In the genomic region with DNA sequence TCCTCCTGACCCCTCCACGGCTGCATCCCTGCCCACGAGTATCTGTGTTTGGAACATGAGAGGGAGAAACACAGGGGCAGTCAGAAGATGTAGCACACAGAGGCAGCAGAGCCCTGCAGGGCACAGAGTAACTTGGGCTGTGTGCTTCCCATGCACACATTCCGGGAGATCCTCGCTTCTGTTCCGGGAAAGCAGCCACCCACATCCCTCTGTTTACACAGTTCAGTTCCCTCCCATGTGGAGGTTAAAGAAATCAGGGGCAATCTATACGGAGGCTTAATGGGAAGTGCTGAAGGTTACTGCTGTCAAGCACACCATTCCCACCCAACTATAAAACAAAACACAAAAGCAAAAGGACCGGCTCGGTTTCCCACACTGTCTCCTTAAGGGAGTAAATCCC, we compare ENCODE assay signal across 17 mouse cellular contexts.
A peak's percentile ranks its signal among the peaks of the same experiment; 100 is the strongest.
DNase-seq lines count a peak whose midpoint lies in the region; ATAC-seq and TF ChIP-seq lines count a peak whose summit lies in the region.
"Had no signal": no experiment of that assay in that cellular context is flagged by ENCODE, and none has a peak within 500 bp of the region (broad histone marks: within the 10 kb centered on the region; RNA-seq: fewer than 3 reads in every experiment).

No protein-coding gene starts in this region.

- H3K27ac ChIP-seq in heart, embryonic 13.5 days (replicated peaks), result peak overlapping the region; percentile 63
- H3K27ac ChIP-seq in lung, embryonic 14.5 days (ENCODE audit: low read depth), result no peak overlapping the region
- peak overlapping the region; percentile 40; the same call in 1 of the 2 replicates for H3K27ac ChIP-seq in forebrain, embryonic 15.5 days (replicated peaks)
- H3K27ac ChIP-seq in midbrain, embryonic 16.5 days (ENCODE audit: low read length), result peak overlapping the region; percentile 71
- H3K27ac ChIP-seq: embryonic facial prominence, embryonic 13.5 days had no signal

- no peaks in the 10 kb centered on the region for H3K9me3 ChIP-seq in heart, embryonic 13.5 days
- no peaks in the 10 kb centered on the region for H3K9me3 ChIP-seq in lung, embryonic 14.5 days (ENCODE audit: low read depth, low read length)
- H3K9me3 ChIP-seq in forebrain, embryonic 15.5 days, result no peaks in the 10 kb centered on the region
- H3K9me3 ChIP-seq in midbrain, embryonic 16.5 days (replicated peaks; ENCODE audit: control insufficient read depth, low read length, poor library complexity, severe bottlenecking), result no peaks in the 10 kb centered on the region
- H3K9me3 ChIP-seq: embryonic facial prominence, embryonic 13.5 days had no signal

- H3K4me2 ChIP-seq in heart, embryonic 13.5 days, result no peak overlapping the region
- H3K4me2 ChIP-seq in lung, embryonic 14.5 days, result no peak overlapping the region
- no peak overlapping the region for H3K4me2 ChIP-seq in forebrain, embryonic 15.5 days (replicated peaks)
- no peak overlapping the region for H3K4me2 ChIP-seq in midbrain, embryonic 16.5 days (ENCODE audit: low read length)
- H3K4me2 ChIP-seq: embryonic facial prominence, embryonic 13.5 days had no signal

- WGBS in heart, embryonic 13.5 days, result 21% methylated on average over 8 of the region's 8 CpGs
- whole genome bisulfite sequencing in lung, embryonic 14.5 days, result 10% methylated on average over 8 of the region's 8 CpGs
- 34% methylated on average over 8 of the region's 8 CpGs for WGBS in forebrain, embryonic 15.5 days
- 32% methylated on average over 8 of the region's 8 CpGs for WGBS in midbrain, embryonic 16.5 days

- H3K4me1 ChIP-seq in heart, embryonic 13.5 days, result peaks cover 49% of the 10 kb centered on the region
- no peaks in the 10 kb centered on the region for H3K4me1 ChIP-seq in lung, embryonic 14.5 days (ENCODE audit: insufficient read depth)
- H3K4me1 ChIP-seq in forebrain, embryonic 15.5 days, result peaks cover 48% of the 10 kb centered on the region
- H3K4me1 ChIP-seq in midbrain, embryonic 16.5 days (ENCODE audit: control insufficient read depth, insufficient read depth, low read length), result peaks cover 15% of the 10 kb centered on the region

- no peaks in the 10 kb centered on the region for H3K27me3 ChIP-seq in heart, embryonic 13.5 days (replicated peaks)
- no peaks in the 10 kb centered on the region for H3K27me3 ChIP-seq in lung, embryonic 14.5 days (ENCODE audit: insufficient read depth, low read length)
- H3K27me3 ChIP-seq in forebrain, embryonic 15.5 days, result no peaks in the 10 kb centered on the region
- H3K27me3 ChIP-seq in midbrain, embryonic 16.5 days (ENCODE audit: control insufficient read depth, insufficient read depth, low read depth, low read length), result no peaks in the 10 kb centered on the region
- H3K27me3 ChIP-seq: embryonic facial prominence, embryonic 13.5 days; Patski had no signal

- H3K9ac ChIP-seq in heart, embryonic 13.5 days, result peak overlapping the region; percentile 20; the same call in 1 of the 2 replicates
- no peak overlapping the region for H3K9ac ChIP-seq in lung, embryonic 14.5 days
- H3K9ac ChIP-seq in forebrain, embryonic 15.5 days (replicated peaks), result no peak overlapping the region
- H3K9ac ChIP-seq in midbrain, embryonic 16.5 days (ENCODE audit: low read depth, low read length), result no peak overlapping the region; the same call in 1 of the 2 replicates
- H3K9ac ChIP-seq: embryonic facial prominence, embryonic 13.5 days had no signal

- no peak overlapping the region for H3K4me3 ChIP-seq in heart, embryonic 13.5 days
- H3K4me3 ChIP-seq in lung, embryonic 14.5 days (ENCODE audit: low read depth, low read length), result no peak overlapping the region
- no peak overlapping the region for H3K4me3 ChIP-seq in forebrain, embryonic 15.5 days
- no peak overlapping the region for H3K4me3 ChIP-seq in midbrain, embryonic 16.5 days (ENCODE audit: low read depth, low read length)
- H3K4me3 ChIP-seq: embryonic facial prominence, embryonic 13.5 days; myocyte had no signal

- no peak for ATAC-seq in heart, embryonic 13.5 days (ENCODE audit: extremely low read depth, insufficient number of reproducible peaks, low FRiP score, low TSS enrichment)
- ATAC-seq in lung, embryonic 14.5 days (ENCODE audit: insufficient read depth), result peak; percentile 69
- no peak for ATAC-seq in forebrain, embryonic 15.5 days (replicated peaks)
- ATAC-seq in midbrain, embryonic 16.5 days, result peak; percentile 22; the same call in 1 of the 2 replicates
- ATAC-seq: Patski had no signal

- TF ChIP-seq CTCF in lung, embryonic 14.5 days (IDR thresholded peaks at IDR 0.05; ENCODE audit: low read depth), result no peak

- H3K36me3 ChIP-seq in heart, embryonic 13.5 days, result no peaks in the 10 kb centered on the region
- H3K36me3 ChIP-seq in lung, embryonic 14.5 days (ENCODE audit: insufficient read depth), result no peaks in the 10 kb centered on the region
- H3K36me3 ChIP-seq in forebrain, embryonic 15.5 days, result no peaks in the 10 kb centered on the region
- no peaks in the 10 kb centered on the region for H3K36me3 ChIP-seq in midbrain, embryonic 16.5 days (ENCODE audit: control insufficient read depth, insufficient read depth, low read length)
- H3K36me3 ChIP-seq: embryonic facial prominence, embryonic 13.5 days had no signal

- DNase-seq in heart, adult 18-20 months, result no peak
- DNase-seq in lung, embryonic 14.5 days, result peak; percentile 53
- no peak for DNase-seq in lung, postnatal 4 days
- no peak for DNase-seq in frontal cortex, postnatal 14 days (ENCODE audit: low spot score in 2 of 2)
- DNase-seq in right cerebral cortex, postnatal 14 days, result no peak
- DNase-seq: adrenal gland, postnatal 25 days; cerebellum, adult 8-10 months; gastrocnemius, postnatal 36 days; kidney, adult 18-20 months; lung, adult 18-20 months; right cerebral cortex, postnatal 25 days had no signal

Comparison
In these comparisons a context has a peak if more than half of its experiments do, and no peak if none do; other contexts are left out.
1. ATAC-seq: peak in lung, embryonic 14.5 days (single experiment) and midbrain, embryonic 16.5 days (single experiment); none in heart, embryonic 13.5 days (single experiment) and forebrain, embryonic 15.5 days (single experiment).